Mouse (Mus musculus): ENCODE data around the gene Casp8. TPM values are rescaled to one million over a fixed set of nuclear protein-coding genes. Genes with fewer than 3 reads are reported as not detected.
A peak's percentile ranks its signal among the peaks of the same experiment; 100 is the strongest.
"Not testable (repeated sequence)": the region's sequence is repeated elsewhere in the genome, so short reads cannot be mapped to it uniquely, and the experiment has no call there.

The Casp8 gene
- total RNA-seq, 2 experiments from 2014 or later, result 2.6 to 2.7 TPM

- DNase-seq, result peak; percentile 53
- intact Hi-C loops (cut with DNase I), result no loop called here
- Histone ChIP-seq H3K27ac (peak overlapping the region; percentile 83), H3K4me3 (peak overlapping the region; percentile 64)
- TF ChIP-seq CTCF (IDR thresholded peaks at IDR 0.05), result peak; percentile 63
Measured at GRCm38 (mm10) chr1:58802322-58803273, 7.4 kb downstream of the Casp8 start.

DNA sequence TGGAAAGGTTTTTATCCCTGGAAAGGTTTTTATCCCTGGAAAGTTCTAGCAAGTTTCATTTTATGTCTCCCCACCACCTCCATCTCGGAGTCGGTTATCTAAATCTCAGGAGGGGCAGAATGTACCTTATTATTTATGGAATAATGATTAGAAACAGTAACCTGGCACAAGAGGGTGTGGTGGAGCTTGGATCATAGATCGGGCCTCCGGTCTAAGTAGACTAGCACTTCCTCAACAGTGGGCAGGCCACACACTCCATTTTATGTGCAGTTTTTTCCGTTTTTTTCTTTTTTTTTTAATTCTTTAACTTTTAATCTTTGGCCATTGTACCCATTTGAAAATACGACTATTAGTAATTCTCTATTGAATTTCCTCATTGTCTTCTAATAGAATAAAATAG is 8.4 kb downstream of the Casp8 start:
- no peak for TF ChIP-seq CTCF (IDR thresholded peaks at IDR 0.05)
- H3K4me3 ChIP-seq, result peak overlapping the region; percentile 64
- DNase-seq, result no peak
- peak overlapping the region; percentile 83 for H3K27ac ChIP-seq
- intact Hi-C loops (cut with DNase I), result no loop called here

GRCm38 (mm10) chr1:58806651-58807050 is 11.5 kb downstream of the Casp8 start:
- H3K4me3 ChIP-seq, result no peak overlapping the region
- no peak for TF ChIP-seq CTCF (IDR thresholded peaks at IDR 0.05)
- intact Hi-C loops (cut with DNase I), result no loop called here
- DNase-seq, result no peak
- H3K27ac ChIP-seq, result no peak overlapping the region

DNA sequence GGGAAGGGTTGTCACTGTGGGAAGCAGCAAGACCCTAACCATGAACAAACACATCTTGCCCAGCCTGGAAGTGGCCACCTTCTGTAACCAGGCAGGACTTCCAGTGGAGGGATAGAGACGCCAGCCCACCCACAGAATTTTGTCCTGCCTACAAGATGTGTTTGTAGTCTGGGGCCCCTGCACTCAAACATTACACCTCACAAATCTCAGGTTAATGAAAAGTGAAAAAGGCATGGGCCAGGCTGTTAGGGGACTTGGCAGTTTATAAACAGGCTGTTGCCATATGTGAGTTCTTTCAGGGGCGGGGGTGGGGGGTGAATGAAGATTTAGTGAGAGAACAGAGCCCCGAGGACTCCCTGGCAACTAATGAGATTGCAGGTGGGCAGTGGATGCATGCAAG is 31.1 kb downstream of the Casp8 start:
- H3K4me3 ChIP-seq, result no peak overlapping the region
- DNase-seq, result no peak
- H3K27ac ChIP-seq, result no peak overlapping the region
- TF ChIP-seq CTCF (IDR thresholded peaks at IDR 0.05), result no peak
- intact Hi-C loops (cut with DNase I), result no loop called here

- Histone ChIP-seq H3K4me3 (no peak overlapping the region), H3K27ac (no peak overlapping the region)
- no peak for TF ChIP-seq CTCF (IDR thresholded peaks at IDR 0.05)
- intact Hi-C loops (cut with DNase I), result no loop called here
- DNase-seq, result no peak
Measured at GRCm38 (mm10) chr1:58830741-58831140, 35.6 kb downstream of the Casp8 start.

GRCm38 (mm10) chr1:58832198-58832597 is 37.0 kb downstream of the Casp8 start:
- intact Hi-C loops (cut with DNase I), result no loop called here
- no peak overlapping the region for H3K4me3 ChIP-seq
- TF ChIP-seq CTCF (IDR thresholded peaks at IDR 0.05), result no peak
- DNase-seq, result no peak
- no peak overlapping the region for H3K27ac ChIP-seq

- H3K4me3 ChIP-seq; DNase-seq; intact Hi-C loops (cut with DNase I); H3K27ac ChIP-seq: not testable (repeated sequence)
Measured at GRCm38 (mm10) chr1:58856811-58857210, 61.6 kb downstream of the Casp8 start.

DNA sequence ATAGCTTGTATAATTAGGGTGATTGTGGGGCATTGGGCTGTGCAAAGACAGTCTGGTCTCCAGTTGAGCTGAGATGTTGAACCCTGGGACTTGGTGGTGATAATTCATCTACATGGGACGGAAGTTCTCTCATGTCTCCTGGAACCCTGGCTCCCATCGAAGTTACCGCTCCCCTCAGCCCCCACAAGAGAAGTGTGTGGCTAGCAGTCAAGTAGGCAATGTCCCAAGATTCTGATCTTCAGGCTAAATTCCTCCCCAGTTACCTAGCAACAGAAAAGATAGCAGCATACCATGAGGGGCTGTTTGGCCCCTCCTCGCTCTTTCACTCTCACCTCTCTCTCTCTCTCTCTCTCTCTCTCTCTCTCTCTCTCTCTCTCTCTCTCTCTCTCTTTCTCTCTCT is 64.0 kb downstream of the Casp8 start:
- H3K4me3 ChIP-seq; H3K27ac ChIP-seq; DNase-seq; intact Hi-C loops (cut with DNase I): not testable (repeated sequence)

- intact Hi-C loops (cut with DNase I); DNase-seq; H3K27ac ChIP-seq; H3K4me3 ChIP-seq: not testable (repeated sequence)
Measured at GRCm38 (mm10) chr1:58859738-58860365, 64.7 kb downstream of the Casp8 start.

- DNase-seq; H3K4me3 ChIP-seq; intact Hi-C loops (cut with DNase I); H3K27ac ChIP-seq: not testable (repeated sequence)
Measured at GRCm38 (mm10) chr1:58860586-58860985, 65.4 kb downstream of the Casp8 start.

DNA sequence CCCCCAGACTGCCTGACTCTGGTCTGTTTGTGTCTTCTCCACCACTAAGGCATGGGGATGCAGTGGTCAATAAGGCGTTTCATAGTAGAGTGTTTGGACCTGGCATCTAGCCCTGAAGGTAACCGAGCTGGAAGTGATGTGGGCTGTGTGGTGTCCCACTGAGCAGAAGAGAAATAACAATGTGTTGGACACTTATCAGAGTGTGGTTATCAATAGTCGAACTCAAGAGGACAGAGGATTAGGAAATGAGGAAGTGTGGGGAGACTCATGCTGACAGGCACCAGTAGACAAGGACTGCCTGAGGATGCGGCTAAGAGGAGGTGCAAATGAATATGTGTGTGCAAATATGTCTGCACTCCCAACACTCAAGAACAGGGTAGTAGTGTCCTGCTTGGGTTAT is 81.3 kb downstream of the Casp8 start:
- not testable (repeated sequence) for H3K27ac ChIP-seq, DNase-seq, H3K4me3 ChIP-seq
- intact Hi-C loops (cut with DNase I), result loop anchor here (5.0 kb wide), 1 partner anchor 199 kb away; no protein-coding TSS in a partner anchor

GRCm38 (mm10) chr1:58879291-58879690 is 84.1 kb downstream of the Casp8 start:
- DNase-seq, H3K27ac ChIP-seq, H3K4me3 ChIP-seq: not testable (repeated sequence)
- intact Hi-C loops (cut with DNase I), result loop anchor here (5.0 kb wide), 1 partner anchor 202 kb away; no protein-coding TSS in a partner anchor

- H3K4me3 ChIP-seq; intact Hi-C loops (cut with DNase I); DNase-seq; H3K27ac ChIP-seq: not testable (repeated sequence)
Measured at GRCm38 (mm10) chr1:58883279-58883678, 88.1 kb downstream of the Casp8 start.
